Mouse (Mus musculus) frontal cortex, postnatal 10 days (tissue): ENCODE measurements around the gene Pdzd2.

Source experiments
- DNase-seq, 2 experiments: peaks; one replicate each; pipeline ENCODE4 v3.0.0; 2022; ENCODE audit warnings: low spot score in 2 of 2, mixed read lengths in 1 of 2

The Pdzd2 gene

GRCm38 (mm10) chr15:12480369-12480768 lies 259.4 kb downstream of the Pdzd2 start:
- DNase-seq, result no peak

- no peak for DNase-seq
Observed at GRCm38 (mm10) chr15:12479326-12479725, 260.4 kb downstream of the Pdzd2 start.

GRCm38 (mm10) chr15:12473596-12473995 lies 266.1 kb downstream of the Pdzd2 start:
- no peak for DNase-seq

- no peak for DNase-seq
Observed at GRCm38 (mm10) chr15:12472646-12473045, 267.1 kb downstream of the Pdzd2 start.

GRCm38 (mm10) chr15:12470900-12471838 lies 268.6 kb downstream of the Pdzd2 start:
- no peak for DNase-seq

GRCm38 (mm10) chr15:12468625-12469024 lies 271.1 kb downstream of the Pdzd2 start:
- no peak for DNase-seq

GRCm38 (mm10) chr15:12465748-12466147 lies 274.0 kb downstream of the Pdzd2 start:
- DNase-seq, result no peak

- DNase-seq, result no peak
Observed at GRCm38 (mm10) chr15:12456808-12457207, 282.9 kb downstream of the Pdzd2 start.

GRCm38 (mm10) chr15:12453343-12453742 lies 286.4 kb downstream of the Pdzd2 start:
- DNase-seq, result no peak

GRCm38 (mm10) chr15:12452141-12452995 lies 287.4 kb downstream of the Pdzd2 start:
- DNase-seq, result no peak

GRCm38 (mm10) chr15:12451448-12451847 lies 288.3 kb downstream of the Pdzd2 start:
- no peak for DNase-seq

GRCm38 (mm10) chr15:12450790-12451189 lies 288.9 kb downstream of the Pdzd2 start:
- no peak for DNase-seq

GRCm38 (mm10) chr15:12449321-12449720 lies 290.4 kb downstream of the Pdzd2 start:
- no peak for DNase-seq

GRCm38 (mm10) chr15:12447021-12447434 lies 292.7 kb downstream of the Pdzd2 start:
- peak; percentile 43 to 61 for DNase-seq

- DNase-seq, result no peak
Observed at GRCm38 (mm10) chr15:12444551-12444950, 295.2 kb downstream of the Pdzd2 start.

- no peak for DNase-seq
Observed at GRCm38 (mm10) chr15:12439351-12439751, 300.4 kb downstream of the Pdzd2 start.

GRCm38 (mm10) chr15:12438691-12439090 lies 301.0 kb downstream of the Pdzd2 start:
- DNase-seq, result no peak

GRCm38 (mm10) chr15:12438081-12438480 lies 301.6 kb downstream of the Pdzd2 start:
- no peak for DNase-seq

- no peak for DNase-seq
Observed at GRCm38 (mm10) chr15:12435910-12436309, 303.8 kb downstream of the Pdzd2 start.

- DNase-seq, result no peak
Observed at GRCm38 (mm10) chr15:12433893-12434599, 305.7 kb downstream of the Pdzd2 start.

GRCm38 (mm10) chr15:12432879-12433278 lies 306.8 kb downstream of the Pdzd2 start:
- DNase-seq, result no peak

- no peak for DNase-seq
Observed at GRCm38 (mm10) chr15:12432320-12432719, 307.4 kb downstream of the Pdzd2 start.
